Mouse (Mus musculus): ENCODE results near the gene Vmn1r217.
"Not testable (repeated sequence)": the region's sequence is repeated elsewhere in the genome, so short reads cannot be mapped to it uniquely, and the experiment has no call there.

- not testable (repeated sequence) for TF ChIP-seq GATA1 (IDR thresholded peaks at IDR 0.05; ENCODE audit: borderline replicate concordance, low read length); FLI1 (IDR thresholded peaks at IDR 0.05; ENCODE audit: low read length)
Observed at GRCm38 (mm10) chr13:23118126-23118525, at the start of gene Vmn1r217.

Data from megakaryocyte, embryonic 14.5 days (primary cell).